Mouse (Mus musculus): ENCODE results near the gene Osmr. TPM values are rescaled to one million over a fixed set of nuclear protein-coding genes. Genes with fewer than 3 reads are reported as not detected.
"Not testable (repeated sequence)": the region's sequence is repeated elsewhere in the genome, so short reads cannot be mapped to it uniquely, and the experiment has no call there.

Osmr gene
- total RNA-seq, 1 experiment from 2014 or later, result not detected

GRCm38 (mm10) chr15:6866888-6867287 is 7.9 kb downstream of the Osmr start:
- ATAC-seq (replicated peaks; ENCODE audit: low read depth, poor library complexity, severe bottlenecking), result no peak

GRCm38 (mm10) chr15:6862125-6862524 is 12.6 kb downstream of the Osmr start:
- no peak for ATAC-seq (replicated peaks; ENCODE audit: low read depth, poor library complexity, severe bottlenecking)

- no peak for ATAC-seq (replicated peaks; ENCODE audit: low read depth, poor library complexity, severe bottlenecking)
Observed at GRCm38 (mm10) chr15:6861617-6862016, 13.2 kb downstream of the Osmr start.

- ATAC-seq (replicated peaks; ENCODE audit: low read depth, poor library complexity, severe bottlenecking), result no peak
Observed at GRCm38 (mm10) chr15:6859781-6860180, 15.0 kb downstream of the Osmr start.

- no peak for ATAC-seq (replicated peaks; ENCODE audit: low read depth, poor library complexity, severe bottlenecking)
Observed at GRCm38 (mm10) chr15:6858871-6859270, 15.9 kb downstream of the Osmr start.

- ATAC-seq (replicated peaks; ENCODE audit: low read depth, poor library complexity, severe bottlenecking), result no peak
Observed at GRCm38 (mm10) chr15:6857270-6857905, 17.4 kb downstream of the Osmr start.

- no peak for ATAC-seq (replicated peaks; ENCODE audit: low read depth, poor library complexity, severe bottlenecking)
Observed at GRCm38 (mm10) chr15:6849851-6850250, 24.9 kb downstream of the Osmr start.

GRCm38 (mm10) chr15:6840199-6840598 is 34.6 kb downstream of the Osmr start:
- peak; percentile 72; the same call in 1 of the 2 replicates for ATAC-seq (replicated peaks; ENCODE audit: low read depth, poor library complexity, severe bottlenecking)

GRCm38 (mm10) chr15:6815807-6816206 is 59.0 kb downstream of the Osmr start:
- no peak for ATAC-seq (replicated peaks; ENCODE audit: low read depth, poor library complexity, severe bottlenecking)

GRCm38 (mm10) chr15:6801212-6801611 is 73.6 kb downstream of the Osmr start:
- not testable (repeated sequence) for ATAC-seq (replicated peaks; ENCODE audit: low read depth, poor library complexity, severe bottlenecking)

- ATAC-seq (replicated peaks; ENCODE audit: low read depth, poor library complexity, severe bottlenecking), result no peak
Observed at GRCm38 (mm10) chr15:6792846-6793245, 81.9 kb downstream of the Osmr start.

- no peak for ATAC-seq (replicated peaks; ENCODE audit: low read depth, poor library complexity, severe bottlenecking)
Observed at GRCm38 (mm10) chr15:6791648-6792047, 83.1 kb downstream of the Osmr start.

GRCm38 (mm10) chr15:6790011-6790410 is 84.8 kb downstream of the Osmr start:
- ATAC-seq (replicated peaks; ENCODE audit: low read depth, poor library complexity, severe bottlenecking), result no peak

GRCm38 (mm10) chr15:6787236-6787635 is 87.5 kb downstream of the Osmr start:
- no peak for ATAC-seq (replicated peaks; ENCODE audit: low read depth, poor library complexity, severe bottlenecking)

- no peak for ATAC-seq (replicated peaks; ENCODE audit: low read depth, poor library complexity, severe bottlenecking)
Observed at GRCm38 (mm10) chr15:6786212-6786611, 88.6 kb downstream of the Osmr start.

- ATAC-seq (replicated peaks; ENCODE audit: low read depth, poor library complexity, severe bottlenecking), result no peak
Observed at GRCm38 (mm10) chr15:6772265-6772664, 102.5 kb downstream of the Osmr start.

Other genes starting within 250 kb of the Osmr start
- 48.0 and 55.8 TPM in 2 replicates for gene Rictor, start 166.6 kb downstream of the Osmr start, total RNA-seq (2017)
- gene Lifr, start 215.6 kb upstream of the Osmr start, total RNA-seq (2017), result 0.41 and 4.1 TPM in 2 replicates

All from common myeloid progenitor, adult 5-6 weeks (primary cell).